Mouse (Mus musculus): Measurements from ENCODE around the gene Gpr156. TPM values are rescaled to one million over a fixed set of nuclear protein-coding genes. Genes with fewer than 3 reads are reported as not detected.
A peak's percentile ranks its signal among the peaks of the same experiment; 100 is the strongest.

Gene Gpr156
- polyA plus RNA-seq, 1 experiment from 2014 or later, result 0.26 TPM

- H3K4me3 ChIP-seq (ENCODE audit: low read depth, low read length), result no peak overlapping the region
- ATAC-seq (no peak), DNase-seq (ENCODE audit: low spot score) (no peak)
- no peaks in the 10 kb centered on the region for H3K4me1 ChIP-seq (ENCODE audit: insufficient read depth, low read depth, low read length)
- no peaks in the 10 kb centered on the region for H3K36me3 ChIP-seq (ENCODE audit: insufficient read depth, low read length)
- H3K27me3 ChIP-seq (replicated peaks; ENCODE audit: insufficient read depth, low read length), result no peaks in the 10 kb centered on the region
- TF ChIP-seq CTCF (IDR thresholded peaks at IDR 0.05) (no peak), EP300 (IDR thresholded peaks at IDR 0.05) (no peak)
- no peak overlapping the region for H3K9ac ChIP-seq (replicated peaks; ENCODE audit: low read depth)
- H3K4me2 ChIP-seq (replicated peaks; ENCODE audit: low read depth, low read length), result no peak overlapping the region
- 90% methylated on average over 13 of the region's 13 CpGs for WGBS
- H3K9me3 ChIP-seq (ENCODE audit: low read length), result no peaks in the 10 kb centered on the region
- no peak overlapping the region for H3K27ac ChIP-seq (ENCODE audit: low read length)
These were observed 95.2 kb downstream of the Gpr156 start for GRCm38 (mm10) chr16:38011486-38011885.

GRCm38 (mm10) chr16:38012382-38012781 is 96.1 kb downstream of the Gpr156 start:
- Histone ChIP-seq H3K27me3 (replicated peaks; ENCODE audit: insufficient read depth, low read length) (no peaks in the 10 kb centered on the region), H3K4me3 (ENCODE audit: low read depth, low read length) (no peak overlapping the region), H3K27ac (ENCODE audit: low read length) (peak overlapping the region; percentile 71), H3K9me3 (ENCODE audit: low read length) (no peaks in the 10 kb centered on the region), H3K36me3 (ENCODE audit: insufficient read depth, low read length) (no peaks in the 10 kb centered on the region), H3K9ac (replicated peaks; ENCODE audit: low read depth) (no peak overlapping the region), H3K4me1 (ENCODE audit: insufficient read depth, low read depth, low read length) (no peaks in the 10 kb centered on the region), H3K4me2 (replicated peaks; ENCODE audit: low read depth, low read length) (no peak overlapping the region)
- WGBS, result 28% methylated on average over 5 of the region's 5 CpGs
- ATAC-seq, result peak; percentile 96
- TF ChIP-seq EP300 (IDR thresholded peaks at IDR 0.05), result peak; percentile 79
- no peak for TF ChIP-seq CTCF (IDR thresholded peaks at IDR 0.05)
- peak; percentile 92 for DNase-seq (ENCODE audit: low spot score)

GRCm38 (mm10) chr16:38012891-38013290 is 96.6 kb downstream of the Gpr156 start:
- DNase-seq (ENCODE audit: low spot score), result peak; percentile 62
- peak; percentile 59 for ATAC-seq

GRCm38 (mm10) chr16:38014951-38015350 is 98.7 kb downstream of the Gpr156 start:
- WGBS, result 63% methylated on average over 4 of the region's 4 CpGs
- Histone ChIP-seq H3K9me3 (ENCODE audit: low read length) (no peaks in the 10 kb centered on the region), H3K27ac (ENCODE audit: low read length) (no peak overlapping the region), H3K27me3 (replicated peaks; ENCODE audit: insufficient read depth, low read length) (no peaks in the 10 kb centered on the region), H3K4me1 (ENCODE audit: insufficient read depth, low read depth, low read length) (no peaks in the 10 kb centered on the region), H3K9ac (replicated peaks; ENCODE audit: low read depth) (no peak overlapping the region), H3K36me3 (ENCODE audit: insufficient read depth, low read length) (no peaks in the 10 kb centered on the region), H3K4me3 (ENCODE audit: low read depth, low read length) (no peak overlapping the region), H3K4me2 (replicated peaks; ENCODE audit: low read depth, low read length) (no peak overlapping the region)
- ATAC-seq (no peak), DNase-seq (ENCODE audit: low spot score) (no peak)
- TF ChIP-seq EP300 (IDR thresholded peaks at IDR 0.05) (no peak), CTCF (IDR thresholded peaks at IDR 0.05) (no peak)

More at GRCm38 (mm10) chr16:38012891-38013290, 96.6 kb downstream of the Gpr156 start:
- Histone ChIP-seq H3K36me3 (ENCODE audit: insufficient read depth, low read length) (no peaks in the 10 kb centered on the region), H3K9ac (replicated peaks; ENCODE audit: low read depth) (no peak overlapping the region), H3K27me3 (replicated peaks; ENCODE audit: insufficient read depth, low read length) (no peaks in the 10 kb centered on the region), H3K4me1 (ENCODE audit: insufficient read depth, low read depth, low read length) (no peaks in the 10 kb centered on the region), H3K27ac (ENCODE audit: low read length) (peak overlapping the region; percentile 71), H3K9me3 (ENCODE audit: low read length) (no peaks in the 10 kb centered on the region), H3K4me3 (ENCODE audit: low read depth, low read length) (no peak overlapping the region), H3K4me2 (replicated peaks; ENCODE audit: low read depth, low read length) (no peak overlapping the region)
- 21% methylated on average over 4 of the region's 4 CpGs for WGBS
- TF ChIP-seq EP300 (IDR thresholded peaks at IDR 0.05) (peak; percentile 38; the same call in 1 of the 2 replicates), CTCF (IDR thresholded peaks at IDR 0.05) (no peak)

- no peak for DNase-seq (ENCODE audit: low spot score)
- 86% methylated on average over 8 of the region's 8 CpGs for WGBS
- no peak for TF ChIP-seq CTCF (IDR thresholded peaks at IDR 0.05)
- TF ChIP-seq EP300 (IDR thresholded peaks at IDR 0.05), result no peak
These were observed 100.7 kb downstream of the Gpr156 start for GRCm38 (mm10) chr16:38016928-38017524.

GRCm38 (mm10) chr16:38017958-38018376 is 101.7 kb downstream of the Gpr156 start:
- H3K4me2 ChIP-seq (replicated peaks; ENCODE audit: low read depth, low read length), result no peak overlapping the region
- DNase-seq (ENCODE audit: low spot score) (no peak), ATAC-seq (no peak)
- no peaks in the 10 kb centered on the region for H3K9me3 ChIP-seq (ENCODE audit: low read length)
- no peak for TF ChIP-seq EP300 (IDR thresholded peaks at IDR 0.05)
- TF ChIP-seq CTCF (IDR thresholded peaks at IDR 0.05), result no peak
- H3K4me3 ChIP-seq (ENCODE audit: low read depth, low read length), result no peak overlapping the region
- no peak overlapping the region for H3K9ac ChIP-seq (replicated peaks; ENCODE audit: low read depth)
- WGBS, result 35% methylated on average over 4 of the region's 4 CpGs
- H3K27me3 ChIP-seq (replicated peaks; ENCODE audit: insufficient read depth, low read length), result no peaks in the 10 kb centered on the region
- H3K36me3 ChIP-seq (ENCODE audit: insufficient read depth, low read length), result no peaks in the 10 kb centered on the region
- no peaks in the 10 kb centered on the region for H3K4me1 ChIP-seq (ENCODE audit: insufficient read depth, low read depth, low read length)
- H3K27ac ChIP-seq (ENCODE audit: low read length), result no peak overlapping the region

More at GRCm38 (mm10) chr16:38016928-38017524, 100.7 kb downstream of the Gpr156 start:
- Histone ChIP-seq H3K9ac (replicated peaks; ENCODE audit: low read depth) (no peak overlapping the region), H3K4me1 (ENCODE audit: insufficient read depth, low read depth, low read length) (no peaks in the 10 kb centered on the region), H3K4me3 (ENCODE audit: low read depth, low read length) (no peak overlapping the region), H3K36me3 (ENCODE audit: insufficient read depth, low read length) (no peaks in the 10 kb centered on the region), H3K9me3 (ENCODE audit: low read length) (no peaks in the 10 kb centered on the region), H3K27ac (ENCODE audit: low read length) (no peak overlapping the region), H3K27me3 (replicated peaks; ENCODE audit: insufficient read depth, low read length) (no peaks in the 10 kb centered on the region), H3K4me2 (replicated peaks; ENCODE audit: low read depth, low read length) (no peak overlapping the region)
- ATAC-seq, result no peak

Data from lung, postnatal 0 days (tissue).